Mouse (Mus musculus) G1E (cell line): ENCODE results near the gene Gstt1.

Experiments
- CTCF ChIP-seq: IDR thresholded peaks from 2 replicates; pipeline ENCODE4 v1.5.1; 2012; ENCODE audit warnings: low read depth, low read length, inconsistent platforms, mixed read lengths
- TAL1 ChIP-seq: conservative IDR thresholded peaks from 2 replicates; pipeline ENCODE4 v1.6.1; 2012; ENCODE audit warnings: low read depth, low read length, inconsistent platforms, mixed read lengths

DNA sequence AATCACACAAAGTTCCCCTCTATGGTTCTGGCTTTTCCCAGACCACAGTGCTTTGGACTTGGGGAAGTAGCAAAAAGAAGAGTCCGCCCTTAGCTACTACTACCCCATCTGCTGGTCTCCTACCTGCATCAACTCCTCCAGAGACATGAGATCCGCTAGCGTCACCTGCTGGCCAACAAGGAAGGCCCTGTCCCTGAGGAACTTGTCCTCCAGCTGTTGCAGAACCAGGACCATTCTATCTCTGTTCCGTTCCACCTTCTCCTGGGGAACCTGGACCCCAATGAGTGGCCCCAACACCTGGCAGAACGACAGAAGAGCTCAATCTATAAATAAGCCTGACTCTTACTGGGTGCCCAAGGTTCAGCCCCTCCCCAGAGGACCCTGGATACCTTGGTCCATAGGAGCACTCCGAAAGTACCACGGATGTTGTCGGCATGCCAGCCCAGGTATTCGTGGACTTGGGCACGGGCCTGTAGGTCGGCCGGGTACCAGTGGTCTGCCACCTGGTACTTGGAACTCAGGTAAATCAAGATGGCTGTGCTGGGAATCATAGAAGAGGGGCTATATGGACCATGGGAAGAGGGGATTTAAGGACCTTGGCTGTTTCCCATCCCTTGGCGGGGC, 34.0 kb upstream of the Gstt1 start:
- TF ChIP-seq TAL1: no peak
- TF ChIP-seq CTCF: peak; percentile 72
